Mouse (Mus musculus): ENCODE results near the gene Prkcq.

Prkcq gene

DNA sequence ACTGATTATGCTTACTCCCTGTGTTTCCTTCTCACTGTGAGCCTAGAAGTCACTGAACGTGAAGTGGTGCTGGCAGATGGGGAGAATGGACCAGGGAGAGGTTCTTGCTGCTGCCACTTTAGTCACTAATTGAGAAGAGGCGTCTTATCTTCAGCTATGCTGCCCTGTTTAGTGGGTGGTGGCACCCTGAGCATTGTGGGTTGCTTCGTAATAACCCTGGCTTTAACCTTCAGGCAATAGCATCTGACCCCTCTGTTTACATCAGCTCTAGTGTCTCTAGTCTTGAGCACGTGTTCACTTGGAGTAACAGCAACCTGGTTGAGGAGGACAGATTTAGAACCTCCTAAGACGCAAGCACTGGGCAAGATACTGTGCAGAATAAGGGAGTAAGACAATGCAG lies 44.9 kb downstream of the Prkcq start:
- no peak for DNase-seq (ENCODE audit: inconsistent age in 2 of 2, low spot score in 1 of 2)

DNA sequence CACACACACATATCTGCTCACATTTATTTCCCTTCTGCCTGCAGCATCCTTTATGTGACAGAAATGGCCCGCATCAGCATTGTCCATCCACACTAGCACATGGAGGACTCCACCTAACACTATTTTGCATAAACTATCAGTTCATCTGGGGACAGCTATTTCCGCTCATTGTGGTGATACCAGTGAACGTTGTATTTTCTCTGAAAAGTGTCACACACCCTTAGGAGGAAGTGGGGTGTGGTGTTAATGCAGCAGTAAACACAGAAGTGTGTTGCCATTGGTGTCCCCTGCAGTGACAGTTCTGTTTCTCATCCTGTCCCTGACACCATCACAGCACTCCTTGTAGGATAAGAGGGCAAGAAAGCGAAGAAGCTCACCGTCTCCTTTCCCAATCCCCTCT lies 46.2 kb downstream of the Prkcq start:
- DNase-seq (ENCODE audit: inconsistent age in 2 of 2, low spot score in 1 of 2) = no peak

DNA sequence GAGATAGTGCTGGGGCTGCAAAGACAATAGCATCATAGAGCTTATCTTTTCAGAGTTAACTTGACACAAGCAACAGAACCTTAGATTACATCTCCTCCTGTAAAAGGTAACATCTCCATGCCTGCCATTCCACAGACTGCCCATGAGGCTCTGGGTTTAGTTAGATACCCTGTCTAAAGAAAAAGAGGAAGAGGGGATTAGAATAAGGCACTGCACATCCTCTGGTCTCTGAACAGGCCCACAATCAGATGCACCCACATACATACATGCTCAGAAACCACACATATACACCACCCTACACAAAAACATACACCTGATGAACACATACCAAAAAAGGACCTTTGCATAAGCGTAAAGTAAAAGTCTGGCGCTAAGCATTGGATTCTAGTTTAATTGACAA lies 47.4 kb downstream of the Prkcq start:
- no peak for DNase-seq (ENCODE audit: inconsistent age in 2 of 2, low spot score in 1 of 2)

DNA sequence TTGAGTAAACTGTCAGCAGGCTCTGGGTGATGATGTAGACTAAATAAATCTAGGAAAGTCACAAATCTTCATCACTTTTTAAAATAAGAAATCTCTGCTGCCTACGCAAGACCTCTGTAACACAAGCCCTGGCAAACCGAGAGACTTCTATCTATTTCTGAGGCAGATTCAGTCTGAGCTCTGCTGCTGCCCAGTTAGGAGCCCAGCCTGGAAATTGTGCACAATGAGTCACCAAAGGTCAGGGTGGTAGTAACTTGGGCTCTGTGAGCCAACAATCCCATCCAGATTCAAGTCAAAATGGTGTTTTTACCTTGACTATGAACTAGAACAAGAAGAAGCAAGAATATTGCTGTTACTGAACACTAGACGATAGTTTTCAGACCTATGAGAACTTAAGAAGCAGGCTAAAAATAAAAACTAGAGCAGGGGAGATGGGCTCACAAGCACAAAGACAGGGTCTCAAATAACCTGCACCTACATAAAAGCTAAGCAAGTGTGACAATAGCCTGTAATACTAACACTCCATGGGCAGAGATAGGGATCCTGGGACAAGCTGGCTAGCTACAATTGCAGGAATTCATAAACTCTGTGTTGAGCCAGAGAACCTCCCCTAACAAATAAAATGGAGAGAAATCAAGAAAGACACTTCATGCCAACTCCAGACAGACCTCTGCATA lies 53.0 kb downstream of the Prkcq start:
- DNase-seq (ENCODE audit: inconsistent age in 2 of 2, low spot score in 1 of 2) = peak in 1 of 2 experiments; percentile 40

DNA sequence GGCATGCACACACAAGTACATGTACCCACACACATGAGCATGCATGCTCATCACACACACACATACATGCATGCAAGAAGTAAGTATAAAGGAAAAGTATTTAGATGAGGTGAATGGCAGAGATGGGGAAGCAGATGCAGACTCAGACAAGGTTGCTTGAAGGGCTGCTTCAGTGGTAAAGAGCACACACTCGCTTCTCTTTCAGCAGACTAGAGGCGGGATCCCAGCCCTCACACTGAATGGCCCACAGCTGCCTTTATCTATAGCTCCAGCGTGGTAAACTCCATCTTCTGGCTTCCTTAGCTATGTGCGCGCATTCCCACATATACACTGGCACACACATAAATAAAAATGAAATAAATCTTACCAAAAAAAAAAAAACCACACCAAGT lies 53.6 kb downstream of the Prkcq start:
- DNase-seq (ENCODE audit: inconsistent age in 2 of 2, low spot score in 1 of 2) = no peak

DNA sequence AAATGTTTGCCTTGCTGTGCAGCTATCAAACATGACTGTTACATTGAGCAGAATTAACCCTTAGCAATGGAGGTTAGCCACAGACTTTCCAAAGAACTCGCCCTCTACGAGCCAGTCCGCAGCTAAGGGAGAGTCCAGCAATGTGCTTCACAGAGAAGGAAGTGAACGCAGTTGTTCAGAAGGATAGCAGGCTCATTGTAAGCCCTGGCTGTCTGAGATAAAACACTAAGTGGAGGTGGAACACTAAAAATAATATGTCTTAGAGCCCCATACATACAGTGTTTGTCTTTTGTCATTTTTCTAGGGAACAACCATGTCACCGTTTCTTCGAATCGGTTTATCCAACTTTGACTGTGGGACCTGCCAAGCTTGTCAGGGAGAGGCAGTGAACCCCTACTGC lies 54.6 kb downstream of the Prkcq start:
- no peak for DNase-seq (ENCODE audit: inconsistent age in 2 of 2, low spot score in 1 of 2)

DNA sequence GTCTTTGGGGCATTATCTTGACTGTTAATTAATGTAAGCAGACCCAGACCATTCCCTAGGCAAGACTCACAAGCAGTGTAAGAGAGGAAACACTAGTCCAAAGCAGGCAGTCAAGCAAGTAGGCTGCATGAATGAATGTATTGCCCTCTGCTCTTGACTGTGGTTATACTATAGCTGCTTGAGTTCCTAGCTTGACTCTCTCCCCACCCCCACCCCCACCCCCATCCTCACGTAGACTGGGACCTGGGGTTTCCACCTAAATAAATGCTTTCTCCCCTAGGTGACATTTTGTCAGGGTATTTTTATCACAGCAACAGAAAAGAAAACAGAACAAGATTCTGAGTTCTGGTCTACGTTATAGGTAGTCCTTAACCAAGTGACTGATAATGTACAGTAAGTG lies 57.2 kb downstream of the Prkcq start:
- no peak for DNase-seq (ENCODE audit: inconsistent age in 2 of 2, low spot score in 1 of 2)

DNA sequence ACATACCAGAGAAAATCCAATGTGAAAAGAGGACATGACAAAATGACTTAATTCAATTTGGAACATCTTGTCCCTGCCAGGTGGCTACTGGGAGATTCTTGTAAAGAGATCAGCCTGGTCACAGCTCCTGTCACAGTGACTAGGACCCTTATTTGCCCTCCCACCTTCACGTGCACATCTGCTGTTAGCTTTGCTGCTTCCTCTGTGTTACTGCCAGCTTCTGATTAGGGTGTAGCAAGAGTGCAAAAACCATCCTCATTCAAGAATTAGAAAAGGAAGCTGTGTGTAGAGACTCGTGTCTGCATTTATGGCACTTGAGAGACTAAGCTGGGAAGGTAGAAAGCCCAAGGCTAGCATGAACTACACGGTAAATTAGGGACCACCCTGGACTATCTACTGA lies 59.2 kb downstream of the Prkcq start:
- no peak for DNase-seq (ENCODE audit: inconsistent age in 2 of 2, low spot score in 1 of 2)

DNA sequence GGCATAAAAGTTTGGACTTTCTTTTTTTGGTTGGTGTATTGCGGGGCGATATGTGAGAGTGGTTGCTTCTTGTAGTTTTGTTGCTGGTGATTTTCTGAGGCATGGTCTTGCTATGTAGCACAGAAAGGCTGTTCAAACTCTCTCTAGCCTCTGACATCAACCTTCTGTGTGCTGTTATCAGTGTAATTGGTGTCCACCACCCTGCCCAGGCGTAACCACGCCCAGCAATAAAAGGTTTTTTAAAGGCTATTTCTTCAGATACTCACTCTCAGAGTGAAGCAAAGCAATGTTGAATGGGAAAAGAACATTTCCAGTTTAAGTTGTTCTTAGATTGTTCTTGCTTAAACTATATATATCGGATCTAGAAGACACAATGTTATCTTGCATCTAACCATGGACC lies 60.1 kb downstream of the Prkcq start:
- DNase-seq (ENCODE audit: inconsistent age in 2 of 2, low spot score in 1 of 2) = no peak

DNA sequence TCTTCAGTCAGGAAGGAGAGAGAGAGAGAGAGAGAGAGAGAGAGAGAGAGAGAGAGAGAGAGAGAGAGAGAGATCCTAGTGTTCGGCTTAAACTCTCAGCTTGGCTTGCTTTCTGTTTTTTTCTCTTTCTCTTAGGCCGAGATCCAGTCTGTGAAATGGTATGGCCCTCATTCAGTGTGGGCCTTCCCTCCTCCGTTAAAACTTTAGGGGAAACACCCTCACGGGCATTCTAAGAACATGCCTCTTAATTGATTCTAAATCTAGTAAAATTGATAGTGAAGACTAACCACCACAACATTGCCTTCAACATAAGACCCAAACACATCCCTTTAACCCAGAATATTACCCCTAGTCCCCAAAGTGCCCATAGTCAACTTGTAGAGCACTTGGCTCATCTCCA lies 66.3 kb downstream of the Prkcq start:
- DNase-seq (ENCODE audit: inconsistent age in 2 of 2, low spot score in 1 of 2) = no peak

DNA sequence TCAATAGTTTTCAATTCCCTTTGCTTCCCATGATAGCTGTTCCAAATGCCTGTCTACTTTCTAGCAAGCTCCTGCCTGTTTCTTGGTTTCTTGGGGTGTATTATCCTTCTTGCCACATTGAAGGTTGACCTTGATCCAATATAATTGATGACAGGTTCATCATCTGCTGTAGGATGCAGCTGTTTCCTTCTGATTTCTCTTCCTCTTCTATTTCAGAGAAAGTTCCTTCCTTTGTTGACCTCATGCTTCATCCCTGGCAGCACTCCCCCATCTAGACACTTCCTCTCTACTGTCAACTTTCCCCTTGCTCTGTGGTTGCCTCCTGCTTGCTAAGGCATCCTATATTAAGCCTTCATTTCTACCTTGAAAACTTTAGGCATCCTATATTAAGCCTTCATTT lies 67.6 kb downstream of the Prkcq start:
- DNase-seq (ENCODE audit: inconsistent age in 2 of 2, low spot score in 1 of 2) = peak; percentile 4 to 25

DNA sequence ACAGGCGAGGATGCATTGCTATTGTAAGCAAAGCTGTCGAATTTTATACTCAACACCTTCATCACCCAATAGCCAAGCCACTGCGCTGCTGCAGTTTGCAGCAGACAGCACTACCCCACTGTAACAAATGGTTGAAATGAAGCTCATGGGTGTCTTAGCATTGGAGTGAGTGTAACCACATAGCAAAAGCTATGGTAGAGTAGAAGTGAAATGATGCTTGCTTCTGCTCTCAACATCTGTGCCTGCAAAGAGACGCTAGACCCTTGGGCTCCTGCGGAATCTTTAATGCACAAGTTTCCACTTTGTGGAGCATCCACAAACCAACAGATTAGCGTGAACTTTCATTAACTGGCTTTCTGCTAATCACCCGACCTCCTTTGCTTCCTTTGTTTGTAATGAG lies 74.0 kb downstream of the Prkcq start:
- no peak for DNase-seq (ENCODE audit: inconsistent age in 2 of 2, low spot score in 1 of 2)

DNA sequence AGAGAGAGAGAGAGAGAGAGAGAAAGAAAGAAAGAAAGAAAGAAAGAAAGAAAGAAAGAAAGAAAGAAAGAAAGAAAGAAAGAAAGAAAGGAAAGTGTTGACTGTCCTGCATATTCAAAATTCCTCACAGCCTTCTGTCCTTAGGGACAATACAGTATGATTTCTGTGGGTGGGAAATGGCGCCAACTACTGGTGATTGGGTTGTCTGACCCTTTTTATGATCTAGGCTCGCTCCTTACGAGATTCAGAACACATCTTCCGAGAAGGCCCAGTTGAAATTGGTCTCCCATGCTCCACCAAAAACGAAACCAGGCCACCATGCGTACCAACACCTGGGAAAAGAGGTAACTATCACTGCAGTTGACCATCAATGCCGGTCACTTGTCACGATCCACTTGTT lies 82.0 kb downstream of the Prkcq start:
- peak; percentile 34 to 80 for DNase-seq (ENCODE audit: inconsistent age in 2 of 2, low spot score in 1 of 2)

DNA sequence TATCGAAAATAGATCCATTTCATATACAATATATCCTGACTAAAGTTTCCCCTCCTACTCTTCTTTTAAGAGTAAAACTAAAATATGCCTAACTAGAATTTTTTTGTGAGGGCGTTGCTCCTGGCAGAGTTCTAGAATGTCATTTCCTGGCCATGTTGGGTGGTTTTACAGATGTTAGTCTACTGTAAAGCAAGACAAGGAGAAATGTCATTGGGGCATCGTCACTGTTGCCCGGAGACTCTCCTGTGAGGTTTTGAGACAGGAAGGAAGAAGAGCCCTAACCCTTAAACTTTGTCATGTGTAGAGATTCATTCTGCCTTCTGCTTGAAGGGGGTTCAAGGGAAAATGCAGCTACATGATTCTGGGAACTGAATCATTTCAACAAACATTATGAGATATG lies 82.5 kb downstream of the Prkcq start:
- no peak for DNase-seq (ENCODE audit: inconsistent age in 2 of 2, low spot score in 1 of 2)

DNA sequence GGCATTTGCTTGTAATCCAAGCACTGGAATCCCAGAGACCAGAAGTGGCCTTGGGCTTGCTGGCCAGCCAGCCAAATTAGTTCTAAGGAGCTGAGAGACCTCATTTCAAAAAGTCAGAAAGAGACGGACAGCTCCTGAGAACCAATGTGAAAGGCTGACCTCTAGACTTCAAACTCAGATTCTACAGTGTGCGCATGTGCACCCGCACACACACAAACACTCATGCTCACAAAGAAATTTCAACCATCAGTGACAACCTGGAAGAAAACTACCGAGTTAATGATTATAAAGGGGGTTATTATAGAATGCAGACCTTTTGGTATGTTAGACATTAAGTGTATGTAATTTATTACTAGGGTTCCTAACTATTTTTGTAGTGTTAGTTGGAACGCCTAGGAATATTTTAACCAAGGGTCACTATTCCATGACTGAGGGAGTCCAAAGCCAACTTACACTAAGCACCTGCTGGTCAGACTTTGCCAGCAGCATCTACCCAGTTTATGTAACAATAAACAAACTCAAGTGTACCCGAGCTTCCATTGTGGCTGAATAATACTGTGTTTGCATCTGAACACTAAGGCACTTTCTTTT lies 85.4 kb downstream of the Prkcq start:
- no peak for DNase-seq (ENCODE audit: inconsistent age in 2 of 2, low spot score in 1 of 2)

DNA sequence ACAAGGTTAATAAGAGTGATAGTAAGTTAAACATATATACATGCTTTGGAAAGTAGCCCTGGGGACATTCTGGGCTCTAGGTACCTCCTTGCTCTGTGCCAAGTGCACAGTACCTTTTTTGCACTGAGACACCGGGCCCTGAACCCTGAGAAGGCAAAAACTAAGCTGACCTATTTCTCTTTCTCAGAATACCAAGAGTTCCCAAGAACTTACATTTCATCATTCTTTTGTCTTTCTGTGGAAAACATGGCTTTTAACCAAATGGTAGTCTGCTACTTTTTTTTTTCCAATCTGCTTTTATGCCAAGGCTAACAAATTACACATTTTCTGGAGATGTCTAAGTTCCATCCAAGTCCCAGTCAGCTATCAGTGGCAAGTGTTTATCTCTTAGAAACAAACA lies 86.3 kb downstream of the Prkcq start:
- no peak for DNase-seq (ENCODE audit: inconsistent age in 2 of 2, low spot score in 1 of 2)

DNA sequence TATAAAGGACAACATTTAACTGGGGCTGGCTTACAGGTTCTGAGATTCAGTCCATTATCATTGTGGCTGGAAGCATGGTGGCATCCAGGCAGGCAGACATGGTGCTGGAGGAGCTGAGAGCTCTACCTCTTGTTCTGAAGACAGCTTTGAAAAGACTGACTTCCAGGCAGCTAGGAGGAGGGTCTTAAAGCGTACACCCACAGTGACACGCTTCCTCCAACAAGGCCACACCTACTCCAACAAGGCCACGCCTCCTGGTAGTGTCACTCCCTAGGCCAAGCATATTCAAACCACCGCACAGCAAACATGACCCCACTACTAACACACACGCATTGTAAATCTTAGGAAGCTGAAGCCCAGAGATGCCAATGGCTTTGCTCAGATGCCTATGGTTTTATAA lies 87.5 kb downstream of the Prkcq start:
- DNase-seq (ENCODE audit: inconsistent age in 2 of 2, low spot score in 1 of 2) = no peak

DNA sequence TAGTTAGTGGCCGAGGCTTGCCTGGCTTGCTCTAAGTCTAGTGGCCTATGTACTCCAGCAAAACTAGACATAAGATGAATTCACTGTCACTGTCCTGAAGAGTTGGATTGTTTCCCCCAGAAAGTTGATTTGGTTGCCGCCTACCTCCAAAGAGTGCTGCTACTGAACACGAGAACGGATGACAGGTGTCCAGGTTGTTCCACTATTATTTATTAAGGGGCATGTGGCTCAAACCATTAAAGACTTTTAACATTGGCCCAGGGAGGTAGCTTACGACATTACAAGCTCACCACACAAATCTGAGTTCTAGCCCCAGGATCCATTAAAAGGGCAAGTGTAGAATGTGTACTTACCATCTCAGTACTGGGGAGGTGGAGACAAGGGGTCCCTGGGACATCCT lies 92.9 kb downstream of the Prkcq start:
- no peak for DNase-seq (ENCODE audit: inconsistent age in 2 of 2, low spot score in 1 of 2)

DNA sequence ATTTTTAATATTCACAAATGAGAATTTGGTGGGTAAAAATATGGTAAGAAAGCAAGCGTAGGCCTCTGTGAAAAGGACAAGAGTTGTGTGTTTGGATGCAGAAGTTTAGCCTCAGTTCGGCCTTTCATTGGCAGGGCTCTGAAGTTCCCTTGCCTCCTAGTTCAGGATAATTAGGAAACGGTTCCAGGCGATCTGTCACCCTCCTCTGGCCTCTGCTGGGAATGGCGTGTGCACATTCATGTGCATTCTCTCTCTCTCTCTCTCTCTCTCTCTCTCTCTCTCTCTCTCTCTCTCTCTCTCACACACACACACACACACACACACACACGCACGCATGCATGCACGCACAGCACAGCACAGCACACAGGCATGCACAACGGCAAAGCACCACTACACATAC lies 93.5 kb downstream of the Prkcq start:
- no peak for DNase-seq (ENCODE audit: inconsistent age in 2 of 2, low spot score in 1 of 2)

DNA sequence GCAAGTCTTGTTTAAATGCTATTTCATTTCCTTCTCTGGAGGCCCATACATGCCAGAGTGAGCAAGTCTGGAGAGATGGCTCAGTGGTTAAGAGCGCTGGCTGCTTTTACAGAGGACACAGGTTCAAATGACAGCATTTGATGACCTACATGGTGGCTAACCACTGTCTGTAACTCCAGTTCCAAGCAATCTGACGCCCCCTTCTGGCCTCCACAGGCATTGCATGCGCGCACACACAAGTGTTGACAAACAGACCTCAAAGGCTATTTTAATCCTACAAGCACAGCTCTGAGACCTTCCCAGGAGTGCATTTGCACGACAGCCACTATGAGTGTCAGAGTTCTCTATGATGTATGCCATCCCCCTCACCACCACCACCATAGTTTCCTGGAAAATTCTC lies 94.4 kb downstream of the Prkcq start:
- no peak for DNase-seq (ENCODE audit: inconsistent age in 2 of 2, low spot score in 1 of 2)

DNA sequence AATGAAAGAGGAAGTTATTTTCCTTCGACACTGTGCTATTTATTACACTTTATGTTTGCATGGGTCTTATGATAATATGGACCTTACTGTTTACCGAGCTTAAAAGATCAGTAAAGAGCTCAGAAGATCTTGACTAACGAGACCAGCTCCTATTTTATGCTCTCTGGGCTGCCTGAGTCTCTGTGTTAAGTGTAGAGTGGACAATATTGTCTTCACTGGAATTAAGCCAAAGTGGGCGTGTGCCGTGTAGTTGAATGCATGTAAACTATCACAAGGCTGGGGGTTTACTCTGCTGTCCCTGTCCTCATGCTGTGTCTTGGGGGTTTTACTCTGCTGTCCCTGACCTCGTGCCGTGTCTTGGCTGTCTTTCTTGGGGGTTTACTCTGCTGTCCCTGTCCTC lies 107.1 kb downstream of the Prkcq start:
- no peak for DNase-seq (ENCODE audit: inconsistent age in 2 of 2, low spot score in 1 of 2)

DNA sequence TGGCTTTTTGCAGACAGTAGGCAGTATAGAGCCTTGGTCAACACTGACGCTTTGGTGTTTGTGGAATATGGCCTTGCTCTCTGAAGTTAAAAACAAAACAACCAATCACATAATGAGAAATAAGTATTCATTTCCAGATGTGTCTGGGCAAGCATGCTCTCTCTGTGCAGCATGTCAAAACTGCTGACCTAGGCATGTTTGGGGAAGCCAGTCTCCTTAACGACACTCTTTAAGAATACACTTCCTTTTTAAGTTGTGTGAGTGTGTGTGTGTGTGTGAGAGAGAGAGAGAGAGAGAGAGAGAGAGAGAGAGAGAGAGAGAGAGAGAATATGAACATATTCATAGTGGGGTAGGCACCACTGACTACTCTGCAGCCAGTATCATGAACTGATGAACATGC lies 108.3 kb downstream of the Prkcq start:
- DNase-seq (ENCODE audit: inconsistent age in 2 of 2, low spot score in 1 of 2) = no peak

DNA sequence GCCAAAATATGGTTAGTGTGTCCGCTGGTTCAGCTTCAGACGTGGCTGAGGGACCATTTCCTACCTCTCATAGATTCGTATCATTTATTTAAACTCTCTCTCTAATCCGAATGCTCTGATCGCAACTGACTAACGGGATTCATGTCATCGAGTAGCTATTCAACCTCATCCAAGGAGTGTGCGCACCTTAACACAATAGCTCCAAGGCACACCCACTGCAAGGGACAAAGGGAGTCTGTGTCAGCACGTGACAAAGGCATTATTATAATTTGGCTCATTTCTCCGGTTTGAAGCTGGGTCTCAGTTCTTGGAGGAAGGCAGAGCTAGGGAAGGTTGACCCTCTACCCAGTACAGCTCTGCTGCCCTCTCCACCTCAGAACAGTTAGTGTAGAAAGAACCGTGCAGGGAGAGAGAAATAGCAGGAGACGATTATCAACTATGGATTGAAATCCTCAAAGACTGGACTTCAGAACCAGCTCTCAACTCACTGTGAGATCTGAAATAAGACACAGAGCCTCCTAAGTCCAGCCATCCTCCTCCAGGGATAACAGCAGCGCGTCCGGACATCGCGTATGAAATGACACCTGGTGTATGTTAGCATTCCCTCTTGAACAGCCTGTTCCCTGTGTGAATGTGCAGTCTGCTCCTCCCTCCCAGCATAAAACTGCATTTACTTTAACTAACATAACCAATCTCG lies 116.1 kb downstream of the Prkcq start:
- DNase-seq (ENCODE audit: inconsistent age in 2 of 2, low spot score in 1 of 2) = no peak

Measured in adrenal gland, adult (tissue).